Mouse (Mus musculus): Measurements from ENCODE around the gene Hist1h4a. TPM values are rescaled to one million over a fixed set of nuclear protein-coding genes. Genes with fewer than 3 reads are reported as not detected.
"Not testable (repeated sequence)": the region's sequence is repeated elsewhere in the genome, so short reads cannot be mapped to it uniquely, and the experiment has no call there.

Hist1h4a gene
- polyA plus RNA-seq, 1 experiment from 2014 or later: 0.48 TPM

DNA sequence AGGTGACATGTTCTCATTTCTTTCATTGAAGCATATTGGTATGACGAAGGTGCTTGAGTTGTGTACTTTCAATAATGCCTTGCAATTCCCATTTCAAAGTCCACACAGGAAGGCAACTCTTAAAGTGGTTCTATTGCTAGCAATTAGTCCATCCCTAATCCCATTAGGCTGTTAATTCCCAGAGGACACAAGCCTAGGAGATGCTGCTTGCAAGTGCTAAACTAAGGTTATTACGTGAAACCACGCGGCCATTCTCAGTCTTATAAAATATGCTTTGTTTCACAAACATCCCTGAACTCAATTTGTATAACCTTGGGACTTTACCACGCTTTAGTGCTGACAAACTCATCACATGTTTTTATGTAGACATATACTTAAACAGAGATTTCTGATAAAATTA lies 23.9 kb downstream of the Hist1h4a start:
- no peak for ATAC-seq

DNA sequence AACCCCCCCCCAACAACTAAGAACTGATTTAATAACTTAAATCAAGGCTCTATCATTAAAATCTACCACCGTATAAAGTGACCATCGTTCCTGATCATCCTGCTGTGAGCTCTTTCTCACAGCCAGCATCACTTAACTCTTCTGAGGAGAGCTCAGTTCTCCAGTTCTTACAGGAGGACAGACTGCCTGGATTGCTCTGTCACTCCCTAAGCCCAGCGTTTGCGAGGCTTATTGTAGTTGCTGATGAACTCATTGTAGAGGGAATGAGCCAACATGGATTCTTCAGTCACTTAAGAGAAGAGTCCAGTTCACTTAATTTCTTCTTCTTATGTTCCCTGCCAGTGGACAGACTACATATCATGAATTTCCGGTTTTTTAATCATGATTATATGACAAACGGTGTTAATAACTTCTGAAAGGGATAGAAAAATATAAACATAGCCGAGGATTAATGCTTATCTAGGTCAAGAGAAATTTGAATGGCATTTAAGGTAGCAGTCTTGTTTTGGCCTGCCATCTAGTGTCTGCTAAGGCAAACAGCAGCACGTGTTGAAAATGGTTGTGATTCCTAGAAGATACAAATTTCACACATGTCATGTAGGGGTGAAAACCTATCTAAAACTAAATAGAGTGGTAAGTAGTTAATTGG lies 28.8 kb downstream of the Hist1h4a start:
- 25% methylated on average over 8 of the region's 8 CpGs for WGBS
- Histone ChIP-seq H3K4me2 (replicated peaks) (no peak overlapping the region), H3K9me3 (no peaks in the 10 kb centered on the region), H3K4me3 (replicated peaks) (no peak overlapping the region), H3K27me3 (replicated peaks) (no peaks in the 10 kb centered on the region), H3K27ac (no peak overlapping the region), H3K9ac (no peak overlapping the region), H3K36me3 (no peaks in the 10 kb centered on the region), H3K4me1 (replicated peaks) (no peaks in the 10 kb centered on the region)
- ATAC-seq: no peak

More for the DNA sequence above, 23.9 kb downstream of the Hist1h4a start:
- WGBS: 84% methylated on average over 5 of the region's 5 CpGs
- H3K4me1 ChIP-seq (replicated peaks): no peaks in the 10 kb centered on the region
- H3K4me3 ChIP-seq (replicated peaks): no peak overlapping the region
- H3K9me3 ChIP-seq: no peaks in the 10 kb centered on the region
- no peak overlapping the region for H3K27ac ChIP-seq
- no peak overlapping the region for H3K9ac ChIP-seq
- no peaks in the 10 kb centered on the region for H3K27me3 ChIP-seq (replicated peaks)
- H3K4me2 ChIP-seq (replicated peaks): no peak overlapping the region
- H3K36me3 ChIP-seq: no peaks in the 10 kb centered on the region

DNA sequence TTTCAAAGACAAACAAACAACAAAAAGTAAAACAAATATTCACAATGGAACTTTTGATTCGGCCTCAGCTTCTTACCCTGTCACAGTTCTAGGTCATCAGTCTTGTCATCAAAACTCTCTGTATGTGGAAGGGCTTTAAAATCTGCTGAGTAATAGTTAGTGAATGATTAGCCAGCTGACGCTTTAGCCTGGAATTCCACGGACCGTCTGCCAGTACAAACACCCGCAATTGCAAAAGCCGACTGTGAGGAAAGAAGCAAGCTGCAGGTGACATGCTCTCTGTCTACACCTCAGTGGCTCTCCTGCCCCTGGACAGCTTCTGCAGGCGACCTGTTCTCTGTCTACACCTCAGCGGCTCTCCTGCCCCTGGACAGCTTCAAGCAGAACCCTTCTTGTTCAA lies 30.6 kb downstream of the Hist1h4a start:
- WGBS: 22% methylated on average over 8 of the region's 8 CpGs
- Histone ChIP-seq H3K27ac (no peak overlapping the region), H3K4me3 (replicated peaks) (no peak overlapping the region), H3K4me1 (replicated peaks) (no peaks in the 10 kb centered on the region), H3K27me3 (replicated peaks) (no peaks in the 10 kb centered on the region), H3K9me3 (no peaks in the 10 kb centered on the region), H3K9ac (no peak overlapping the region), H3K4me2 (replicated peaks) (peak overlapping the region; percentile 24), H3K36me3 (no peaks in the 10 kb centered on the region)
- ATAC-seq: peak; percentile 91

DNA sequence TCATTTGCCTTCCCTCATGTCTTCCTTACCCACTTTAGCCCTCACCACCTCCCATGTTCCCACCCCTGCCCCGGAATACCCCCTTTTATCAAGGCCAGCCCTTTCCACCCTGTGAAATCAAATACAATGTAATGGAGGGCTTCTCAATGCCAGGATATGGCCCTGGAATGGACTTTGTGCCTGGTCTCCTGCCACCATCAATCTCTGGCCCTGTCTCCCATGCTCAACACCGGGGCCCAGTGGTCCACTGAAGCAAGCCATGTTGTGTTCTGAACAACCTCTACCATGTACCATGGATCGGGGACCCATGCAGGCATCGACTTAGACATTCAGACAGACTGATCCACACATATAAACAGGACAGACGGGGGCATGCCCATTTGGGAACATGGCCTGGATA lies 31.3 kb downstream of the Hist1h4a start:
- Histone ChIP-seq H3K27me3 (replicated peaks) (no peaks in the 10 kb centered on the region), H3K9me3 (no peaks in the 10 kb centered on the region), H3K36me3 (no peaks in the 10 kb centered on the region), H3K4me2 (replicated peaks) (no peak overlapping the region), H3K4me3 (replicated peaks) (no peak overlapping the region), H3K9ac (no peak overlapping the region), H3K4me1 (replicated peaks) (no peaks in the 10 kb centered on the region), H3K27ac (no peak overlapping the region)
- ATAC-seq: no peak
- 88% methylated on average over 5 of the region's 5 CpGs for WGBS

DNA sequence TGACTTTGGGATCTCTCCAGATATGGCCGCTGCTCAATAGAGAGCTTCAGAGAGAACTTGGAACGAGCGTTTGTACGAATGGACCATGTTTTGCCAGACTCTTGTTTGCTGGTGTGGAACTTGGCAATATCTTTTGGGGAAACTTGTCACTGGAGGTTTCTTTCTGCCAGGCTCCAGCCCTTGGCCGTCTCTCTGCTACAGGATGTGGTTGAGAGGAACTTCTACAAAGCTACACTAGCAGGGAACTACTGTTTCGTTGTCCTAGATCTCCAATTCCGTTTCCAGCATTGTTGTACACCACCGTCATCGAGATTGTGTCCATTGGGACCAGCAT lies 31.9 kb downstream of the Hist1h4a start:
- Histone ChIP-seq H3K4me1 (replicated peaks) (no peaks in the 10 kb centered on the region), H3K27ac (no peak overlapping the region), H3K9ac (no peak overlapping the region), H3K27me3 (replicated peaks) (no peaks in the 10 kb centered on the region), H3K36me3 (no peaks in the 10 kb centered on the region), H3K9me3 (no peaks in the 10 kb centered on the region), H3K4me2 (replicated peaks) (no peak overlapping the region), H3K4me3 (replicated peaks) (no peak overlapping the region)
- WGBS: 91% methylated on average over 9 of the region's 9 CpGs
- no peak for ATAC-seq

DNA sequence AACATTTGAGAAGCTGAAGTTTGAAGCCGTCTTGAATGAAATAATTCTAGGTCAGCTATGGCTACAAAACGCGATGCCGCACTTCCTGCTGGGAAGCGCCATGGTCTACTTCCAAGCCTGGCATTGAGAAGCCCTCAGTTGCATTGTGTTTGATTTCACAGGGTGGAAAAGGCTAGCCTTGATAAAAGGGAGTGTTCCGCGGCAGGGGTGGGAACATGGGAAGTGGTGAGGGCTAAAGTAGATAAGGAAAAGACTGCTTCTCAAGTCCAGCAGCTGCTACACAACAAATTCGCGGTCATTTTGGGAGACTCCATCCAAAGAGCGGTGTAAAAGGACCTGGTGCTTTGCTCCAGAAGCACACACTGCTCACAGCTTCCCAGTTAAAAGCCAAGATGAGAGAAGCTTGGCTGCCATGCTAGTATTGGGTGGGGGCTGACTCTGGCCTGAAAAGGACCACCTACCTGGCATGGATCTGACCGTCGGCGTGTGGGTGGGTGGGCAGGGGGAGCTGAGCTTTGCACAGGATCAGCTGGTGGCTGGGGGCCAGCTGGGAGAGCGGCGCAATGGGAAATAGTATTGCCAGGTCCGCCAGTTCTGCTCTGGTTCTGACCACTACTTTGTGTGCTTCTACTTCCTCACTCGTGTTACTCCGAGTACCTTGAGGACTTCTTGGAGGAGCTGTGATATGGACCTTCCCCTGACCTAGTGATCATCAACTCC lies 32.4 kb downstream of the Hist1h4a start:
- 89% methylated on average over 18 of the region's 18 CpGs for WGBS
- H3K9me3 ChIP-seq: no peaks in the 10 kb centered on the region
- H3K27ac ChIP-seq: no peak overlapping the region
- no peaks in the 10 kb centered on the region for H3K4me1 ChIP-seq (replicated peaks)
- no peaks in the 10 kb centered on the region for H3K27me3 ChIP-seq (replicated peaks)
- H3K4me3 ChIP-seq (replicated peaks): no peak overlapping the region
- no peak overlapping the region for H3K4me2 ChIP-seq (replicated peaks)
- no peaks in the 10 kb centered on the region for H3K36me3 ChIP-seq
- no peak overlapping the region for H3K9ac ChIP-seq
- no peak for ATAC-seq

DNA sequence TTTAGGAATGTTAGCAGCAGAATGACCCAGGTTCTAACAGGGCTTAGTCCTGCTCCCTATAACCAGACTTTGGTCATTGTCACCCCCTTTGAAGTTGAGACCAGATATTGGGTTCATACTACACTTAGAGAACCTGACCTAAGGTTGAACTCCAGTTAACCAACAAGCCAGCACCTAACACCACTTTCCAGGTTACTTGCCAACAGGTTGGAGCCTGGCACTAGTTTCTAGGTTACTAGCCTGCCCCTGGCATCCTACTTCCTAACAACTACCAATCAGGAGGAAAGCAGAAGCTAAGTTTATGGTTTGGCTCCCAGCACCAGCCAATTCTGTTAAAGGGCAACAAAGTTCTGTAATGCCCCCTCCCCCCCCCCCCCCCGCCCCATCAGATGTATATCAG lies 35.8 kb downstream of the Hist1h4a start:
- ATAC-seq: no peak
- no peak overlapping the region for H3K27ac ChIP-seq
- H3K27me3 ChIP-seq (replicated peaks): no peaks in the 10 kb centered on the region
- no peaks in the 10 kb centered on the region for H3K4me1 ChIP-seq (replicated peaks)
- H3K9ac ChIP-seq: no peak overlapping the region
- H3K9me3 ChIP-seq: no peaks in the 10 kb centered on the region
- WGBS: 70% methylated on average over 1 of the region's 1 CpGs
- H3K4me2 ChIP-seq (replicated peaks): no peak overlapping the region
- H3K36me3 ChIP-seq: no peaks in the 10 kb centered on the region
- no peak overlapping the region for H3K4me3 ChIP-seq (replicated peaks)

DNA sequence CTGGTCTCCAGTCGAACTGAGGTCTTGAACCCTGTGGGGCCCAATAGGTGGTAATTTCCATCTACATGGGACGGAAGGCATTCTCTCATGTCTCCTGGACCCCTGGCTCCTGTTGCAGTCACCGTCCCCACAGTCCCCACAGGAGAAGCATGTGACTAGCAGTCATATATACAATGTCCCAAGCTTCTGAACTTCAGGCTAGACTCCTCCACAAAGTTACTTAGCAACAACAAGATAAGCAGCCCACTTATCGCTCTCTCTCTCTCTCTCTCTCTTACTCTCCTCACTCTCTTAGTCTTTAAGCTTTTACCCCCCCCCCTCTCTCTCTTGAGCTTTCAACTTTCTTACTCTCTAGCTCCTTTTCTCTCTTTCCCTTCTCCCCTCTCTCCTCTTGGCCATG lies 36.8 kb downstream of the Hist1h4a start:
- no peaks in the 10 kb centered on the region for H3K27me3 ChIP-seq (replicated peaks)
- no peak overlapping the region for H3K4me2 ChIP-seq (replicated peaks)
- no peak overlapping the region for H3K9ac ChIP-seq
- H3K36me3 ChIP-seq: no peaks in the 10 kb centered on the region
- H3K27ac ChIP-seq: no peak overlapping the region
- ATAC-seq: peak; percentile 45
- H3K4me3 ChIP-seq (replicated peaks): no peak overlapping the region
- WGBS: 75% methylated on average over 4 of the region's 4 CpGs
- H3K9me3 ChIP-seq: no peaks in the 10 kb centered on the region
- H3K4me1 ChIP-seq (replicated peaks): no peaks in the 10 kb centered on the region

DNA sequence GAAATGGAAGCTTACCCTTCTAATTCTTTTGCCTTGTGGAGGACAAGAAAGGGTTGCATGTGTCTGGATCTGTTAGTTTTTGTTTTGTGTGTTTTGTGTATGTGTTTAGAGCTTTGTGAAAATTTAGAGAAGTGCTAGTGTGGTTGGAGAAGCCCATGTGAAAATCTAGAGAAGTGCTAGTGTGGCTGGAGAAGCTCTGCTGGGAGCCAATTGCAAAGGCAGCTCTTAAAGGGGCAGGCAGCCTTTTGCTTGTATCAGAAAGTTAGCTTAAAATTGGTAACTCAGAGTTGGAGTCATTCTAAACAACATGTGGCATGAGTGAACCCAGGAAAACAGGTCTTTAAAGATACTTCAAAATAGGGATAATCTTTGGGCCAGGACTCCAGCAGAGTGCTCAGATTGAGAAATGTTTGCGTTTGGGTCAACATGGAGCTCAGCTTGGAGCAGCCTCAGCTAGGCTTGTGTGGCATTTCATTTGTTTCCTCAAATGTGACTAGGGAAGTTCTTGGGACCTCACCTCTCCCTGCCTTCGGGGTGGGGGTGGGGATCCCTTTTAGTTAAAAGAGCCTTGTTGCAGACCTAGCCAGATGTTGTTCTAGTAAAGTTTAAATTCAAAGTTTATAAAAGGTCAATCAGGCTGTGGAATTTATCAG lies 43.3 kb downstream of the Hist1h4a start:
- H3K27ac ChIP-seq, ATAC-seq: not testable (repeated sequence)
- WGBS: 20% methylated on average over 2 of the region's 2 CpGs

DNA sequence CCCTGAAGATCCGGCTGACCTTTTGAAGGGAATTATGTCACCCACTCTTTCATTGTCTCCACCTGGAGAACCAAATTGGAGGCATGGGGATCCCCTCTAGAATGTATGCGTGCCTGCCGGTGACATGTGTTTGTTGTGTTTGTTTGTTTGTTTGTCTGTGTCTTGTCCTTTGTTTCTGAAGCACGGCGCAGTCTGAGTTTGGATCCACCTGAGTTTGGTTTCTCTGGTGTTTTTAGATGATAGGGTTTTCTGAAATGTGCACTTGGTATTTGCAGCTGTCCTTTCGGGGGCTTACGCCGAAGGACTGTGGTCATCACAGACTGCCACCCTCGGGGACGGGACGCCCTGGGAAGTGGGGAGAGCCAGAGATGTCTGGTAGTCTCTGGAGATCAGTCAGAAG lies 43.9 kb downstream of the Hist1h4a start:
- H3K4me2 ChIP-seq (replicated peaks): no peak overlapping the region
- no peak overlapping the region for H3K9ac ChIP-seq
- no peak overlapping the region for H3K4me3 ChIP-seq (replicated peaks)
- no peaks in the 10 kb centered on the region for H3K36me3 ChIP-seq
- WGBS: 51% methylated on average over 11 of the region's 11 CpGs
- H3K27me3 ChIP-seq (replicated peaks): no peaks in the 10 kb centered on the region
- no peaks in the 10 kb centered on the region for H3K9me3 ChIP-seq
- H3K4me1 ChIP-seq (replicated peaks): no peaks in the 10 kb centered on the region
- no peak for ATAC-seq
- H3K27ac ChIP-seq: no peak overlapping the region

More for the DNA sequence above, 43.3 kb downstream of the Hist1h4a start:
- not testable (repeated sequence) for H3K36me3 ChIP-seq; H3K4me2 ChIP-seq (replicated peaks); H3K27me3 ChIP-seq (replicated peaks); H3K9ac ChIP-seq; H3K4me1 ChIP-seq (replicated peaks); H3K9me3 ChIP-seq; H3K4me3 ChIP-seq (replicated peaks)

DNA sequence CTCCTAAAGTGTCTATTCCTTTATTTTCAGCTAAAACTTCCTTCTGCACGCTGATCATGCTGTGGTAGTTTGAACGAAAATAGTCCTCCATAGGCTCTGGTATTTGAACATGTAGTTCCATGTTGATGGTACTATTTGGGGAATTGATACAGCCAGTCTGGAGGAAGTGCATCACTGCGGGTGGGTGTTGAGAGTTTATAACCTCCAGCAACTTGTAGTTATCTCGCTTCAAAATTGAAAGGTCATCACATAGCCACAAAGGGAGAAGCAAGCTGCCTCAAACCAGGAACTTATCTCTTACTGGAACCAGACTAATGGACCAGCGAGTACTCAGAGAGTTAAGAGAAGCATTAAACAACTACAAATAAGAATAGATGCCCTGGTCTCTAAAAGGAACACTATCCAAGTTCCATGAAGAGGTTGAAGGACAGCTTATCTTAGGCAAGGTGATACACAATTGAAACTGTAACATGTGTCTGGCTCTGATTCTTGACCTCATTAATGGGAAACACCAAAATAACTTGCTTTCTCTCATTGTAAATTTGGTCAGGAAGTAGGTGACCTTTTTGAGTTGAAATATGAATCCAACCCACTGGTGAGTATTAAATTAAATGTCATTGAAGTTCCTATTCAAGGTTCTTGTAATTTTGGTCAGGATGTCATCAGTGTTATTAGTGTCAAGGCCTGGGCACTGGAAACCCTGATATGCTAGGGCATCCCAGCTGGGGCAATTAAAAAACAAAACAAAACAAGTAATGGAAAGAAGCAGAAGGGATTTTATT lies 44.6 kb downstream of the Hist1h4a start:
- Histone ChIP-seq H3K4me2 (replicated peaks) (no peak overlapping the region), H3K9ac (no peak overlapping the region), H3K36me3 (no peaks in the 10 kb centered on the region), H3K4me1 (replicated peaks) (no peaks in the 10 kb centered on the region), H3K4me3 (replicated peaks) (no peak overlapping the region), H3K27me3 (replicated peaks) (no peaks in the 10 kb centered on the region), H3K27ac (no peak overlapping the region), H3K9me3 (no peaks in the 10 kb centered on the region)
- ATAC-seq: no peak
- WGBS: 81% methylated on average over 5 of the region's 5 CpGs
